Mouse (Mus musculus) frontal cortex, postnatal 14 days (tissue): ENCODE measurements around the gene Ajap1.

Experiments used
- DNase-seq, 2 experiments: peaks; one replicate each; pipeline ENCODE4 v3.0.0; 2022; ENCODE audit warnings: low spot score in 2 of 2

The Ajap1 gene

GRCm38 (mm10) chr4:153482459-153483338, at the start of gene Ajap1:
Gene Ajap1, minus strand, starts transcription at chr4:153482811.
- peak; percentile 57 to 63 for DNase-seq

DNA sequence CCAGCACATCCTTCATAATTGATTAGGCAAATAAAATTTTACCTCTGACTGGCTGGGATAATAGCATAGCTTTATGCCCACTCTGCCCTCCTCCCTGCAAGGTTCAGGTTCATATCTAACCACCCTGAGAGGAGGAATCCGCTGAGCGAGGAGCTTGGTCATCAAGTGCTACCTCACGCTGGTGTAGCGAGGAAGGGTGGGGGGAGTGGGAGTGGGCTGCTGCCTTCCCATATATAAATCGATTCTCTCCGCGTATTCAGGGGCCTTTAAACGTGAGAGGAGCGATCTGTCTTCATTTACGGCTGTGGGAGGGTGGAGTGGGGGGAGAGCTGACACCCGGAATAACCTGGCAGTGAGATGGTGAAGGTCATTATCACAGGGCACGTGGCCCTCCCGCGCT, 47.9 kb upstream of the Ajap1 start:
- DNase-seq = no peak

DNA sequence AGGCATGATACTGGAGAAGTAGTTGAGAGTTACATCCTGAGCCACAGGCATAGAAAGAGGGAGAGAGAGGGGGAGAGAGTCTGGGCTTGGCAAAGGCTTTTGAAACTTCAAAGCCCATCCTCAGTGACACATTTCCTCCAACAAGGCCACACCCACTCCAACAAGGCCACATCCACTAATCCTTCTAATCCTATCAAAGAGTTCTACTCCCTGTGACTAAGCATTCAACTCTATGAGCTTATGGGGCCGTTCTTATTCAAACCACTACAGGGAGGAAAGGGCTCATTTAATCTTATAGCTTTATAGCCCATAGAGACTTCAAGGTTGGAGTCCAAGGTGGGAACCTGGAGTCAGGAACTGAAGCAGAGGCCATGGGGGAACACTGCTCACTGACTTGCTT, 39.0 kb upstream of the Ajap1 start:
- DNase-seq = no peak

DNA sequence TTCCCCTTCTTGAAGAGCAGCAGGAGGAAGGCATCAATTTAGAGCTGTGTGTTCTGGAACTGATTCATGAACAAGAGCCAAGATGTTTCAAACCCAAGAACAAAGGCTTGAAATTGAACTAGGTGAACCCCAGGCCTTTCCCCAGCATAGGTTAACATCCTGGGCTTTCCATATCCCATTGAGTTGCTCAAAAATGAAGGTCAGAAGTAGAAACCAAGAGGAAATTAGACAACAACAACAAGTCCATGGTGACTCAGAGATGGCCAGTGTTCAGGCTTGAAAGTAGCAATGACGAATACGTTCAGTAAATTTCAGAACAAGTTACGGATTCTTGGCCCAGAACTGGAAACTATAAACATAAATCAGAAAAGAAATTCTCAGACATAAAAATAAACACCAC, 37.3 kb upstream of the Ajap1 start:
- no peak for DNase-seq

- DNase-seq = no peak
Observed at GRCm38 (mm10) chr4:153519289-153519688, 36.7 kb upstream of the Ajap1 start.

DNA sequence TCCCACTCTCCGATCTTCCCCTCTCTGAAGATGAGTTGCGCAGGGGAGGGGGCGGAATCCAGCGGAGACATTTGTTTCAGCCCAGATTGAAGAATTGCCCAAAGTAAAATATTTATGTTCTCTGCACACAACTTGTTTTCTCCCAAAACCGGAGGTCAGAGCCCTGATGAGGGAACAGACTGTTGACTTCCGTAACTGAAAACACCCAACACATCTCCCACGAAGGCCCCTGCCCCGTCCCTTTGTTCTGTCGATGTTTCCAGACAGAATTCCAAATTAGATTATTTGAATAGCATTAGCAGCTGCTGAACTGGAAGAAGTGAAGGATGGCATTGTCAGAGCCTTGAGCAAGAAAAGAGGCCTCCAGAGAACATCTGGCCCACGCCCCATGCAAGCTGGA, 33.2 kb upstream of the Ajap1 start:
- no peak for DNase-seq

- no peak for DNase-seq
Observed at GRCm38 (mm10) chr4:153514071-153514470, 31.5 kb upstream of the Ajap1 start.

- DNase-seq = no peak
Observed at GRCm38 (mm10) chr4:153511530-153511929, 28.9 kb upstream of the Ajap1 start.

DNA sequence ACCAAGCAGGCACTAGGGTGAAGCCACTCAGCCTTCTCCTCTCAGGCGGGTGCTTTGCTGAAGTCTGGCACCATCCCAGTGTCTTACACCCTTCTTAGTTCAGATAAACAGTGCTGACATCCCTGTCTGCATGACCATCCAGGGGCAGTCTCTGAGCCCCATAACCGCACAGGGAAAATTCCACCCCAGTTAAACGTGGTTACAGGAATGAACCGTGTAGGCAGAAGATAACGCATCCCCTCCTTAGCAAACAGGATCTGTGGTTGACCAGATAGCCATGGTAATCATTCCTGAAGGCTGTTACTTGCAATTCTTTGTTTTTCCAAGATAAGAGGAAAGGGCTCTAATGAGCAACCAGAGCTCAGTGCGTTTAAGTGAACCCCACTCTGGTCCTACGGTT, 19.3 kb upstream of the Ajap1 start:
- DNase-seq = no peak

GRCm38 (mm10) chr4:153492444-153492843, 9.8 kb upstream of the Ajap1 start:
- no peak for DNase-seq

GRCm38 (mm10) chr4:153489116-153489515, 6.5 kb upstream of the Ajap1 start:
- DNase-seq = no peak

DNA sequence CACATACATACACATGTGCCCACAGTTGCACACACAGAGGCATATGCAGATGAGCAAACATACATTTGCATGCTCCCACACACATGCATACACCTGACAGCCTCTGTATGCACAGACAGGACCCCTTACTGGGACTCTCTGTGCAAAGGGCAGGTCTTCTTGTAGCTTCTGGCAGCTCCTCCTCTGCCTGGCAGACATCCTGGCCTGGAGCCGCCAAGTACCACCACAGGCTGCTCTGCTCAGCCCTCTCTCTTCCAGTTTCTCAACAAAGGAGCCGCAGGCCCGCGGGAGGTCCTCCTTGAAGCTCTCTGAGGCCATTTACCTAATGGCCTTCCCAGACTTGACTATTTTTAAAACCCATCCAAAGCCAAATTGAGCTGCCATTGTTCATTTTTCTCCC, 3.3 kb upstream of the Ajap1 start:
- DNase-seq = no peak

DNA sequence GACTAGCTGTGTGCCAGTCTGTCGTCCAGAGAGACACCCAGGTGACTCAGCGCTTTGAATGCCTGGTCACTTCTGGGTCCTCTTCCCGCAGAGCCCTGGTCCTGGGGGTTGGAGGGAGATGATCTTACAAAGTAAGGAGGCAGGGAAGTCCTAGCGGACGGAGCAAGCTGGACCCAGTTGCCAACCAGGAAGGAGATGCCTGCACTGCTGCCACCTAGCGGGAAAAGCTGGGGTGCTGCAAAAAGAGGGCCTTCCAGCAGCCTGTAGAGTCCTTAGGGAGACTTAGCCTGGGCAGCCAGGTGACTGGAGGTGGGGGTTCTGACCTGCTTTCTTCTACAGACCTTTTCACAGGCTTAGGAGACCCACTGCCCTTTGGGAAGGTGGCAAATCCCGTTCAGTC, 1.8 kb upstream of the Ajap1 start:
- DNase-seq = peak in 1 of 2 experiments; percentile 74

DNA sequence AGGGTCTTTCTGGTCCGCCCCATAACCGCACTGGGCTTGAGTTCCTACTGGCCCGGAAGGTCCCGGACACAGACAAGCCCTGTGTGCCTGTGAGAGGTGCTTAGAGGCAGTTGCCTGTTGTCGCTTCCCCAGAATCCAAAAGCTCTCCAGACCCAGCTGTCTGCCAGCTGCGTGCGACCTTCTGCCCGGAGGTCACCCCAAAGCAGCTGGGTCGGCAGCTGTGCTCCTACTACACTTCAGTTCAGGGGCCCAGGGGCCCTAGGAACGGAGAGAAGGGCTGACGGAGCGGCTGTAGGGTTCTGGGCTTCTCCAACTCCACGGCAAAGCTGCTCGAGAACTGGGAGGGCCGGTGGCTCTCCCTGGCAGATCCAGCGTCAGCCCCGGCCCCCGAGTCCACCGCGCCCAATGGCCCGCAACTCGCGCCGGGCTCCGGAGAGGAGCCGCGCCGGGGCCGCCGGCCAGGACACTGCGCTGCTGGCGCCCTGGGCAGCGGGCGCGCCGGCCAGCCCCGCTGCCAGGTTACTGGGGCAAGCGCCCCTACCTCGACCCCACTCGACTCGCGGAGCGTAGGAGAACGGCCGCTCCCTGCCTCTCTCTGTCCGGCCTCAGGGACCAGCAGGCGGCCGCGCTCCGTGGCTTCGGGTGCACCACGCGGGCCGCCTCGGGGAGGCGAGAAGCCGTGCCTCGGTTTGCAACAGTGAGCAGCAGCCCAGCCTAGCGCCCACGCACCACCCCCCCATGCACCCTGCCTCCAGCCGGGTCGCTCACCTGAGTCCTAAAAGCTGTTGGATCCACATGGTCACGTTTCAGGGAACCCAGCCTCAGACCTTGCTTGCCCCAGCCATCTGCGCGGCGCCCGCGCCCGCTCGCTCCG, 1.0 kb downstream of the Ajap1 start:
- no peak for DNase-seq

DNA sequence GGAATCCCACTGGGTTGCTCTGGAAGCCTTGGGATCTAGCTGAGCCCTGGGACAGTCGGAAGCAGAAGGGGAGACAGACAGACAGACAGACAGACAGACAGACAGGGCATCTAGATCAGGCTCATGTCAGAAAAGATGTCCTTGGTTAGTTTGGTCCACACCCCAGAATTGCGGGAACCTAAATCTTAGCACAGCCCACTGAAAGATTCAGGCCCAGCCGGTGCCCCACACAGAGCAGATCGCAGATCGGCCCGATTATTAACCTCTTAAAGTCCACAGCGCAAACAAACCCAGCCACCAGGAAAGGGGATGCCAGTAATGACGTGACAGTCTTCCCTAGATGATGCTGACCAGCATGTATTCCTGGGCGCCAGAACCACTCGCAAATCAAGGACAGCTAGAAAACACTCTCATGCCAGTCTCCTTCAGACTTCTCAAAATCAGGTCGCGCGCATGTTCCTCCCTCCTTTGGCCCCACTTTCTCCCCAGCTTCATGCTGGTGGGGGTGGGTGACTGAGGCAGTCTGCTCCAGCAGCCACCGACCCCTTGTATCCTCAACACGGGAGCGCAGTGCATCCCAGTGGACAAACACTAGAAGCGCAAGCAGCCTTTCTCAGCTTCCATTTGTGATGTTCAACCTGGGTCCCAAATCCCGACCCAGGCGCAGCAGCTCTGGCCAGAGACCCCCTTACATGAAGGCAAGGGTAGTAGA, 1.9 kb downstream of the Ajap1 start:
- DNase-seq = peak; percentile 58 to 69

DNA sequence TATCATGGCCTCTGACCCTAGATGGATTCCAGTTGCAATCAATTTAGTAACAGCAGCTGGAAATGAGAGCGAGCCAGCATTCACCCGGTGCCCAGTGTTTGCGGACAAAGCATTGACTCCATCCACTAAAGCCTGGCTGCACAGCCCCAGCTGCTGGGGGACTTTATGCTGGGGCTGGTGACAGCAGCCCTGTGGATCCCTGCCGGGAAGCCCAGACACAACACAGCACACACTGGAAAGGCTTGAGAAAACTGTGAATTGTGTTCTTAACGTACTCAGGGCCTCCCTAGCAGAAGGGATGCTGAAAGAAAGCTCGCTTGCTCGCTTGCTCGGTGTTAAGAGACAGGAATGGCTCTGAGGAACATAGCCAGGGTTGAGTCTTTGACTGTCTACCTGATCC, 3.5 kb downstream of the Ajap1 start:
- no peak for DNase-seq

- no peak for DNase-seq
Observed at GRCm38 (mm10) chr4:153473480-153474252, 8.9 kb downstream of the Ajap1 start.

GRCm38 (mm10) chr4:153469712-153470111, 12.9 kb downstream of the Ajap1 start:
- no peak for DNase-seq

DNA sequence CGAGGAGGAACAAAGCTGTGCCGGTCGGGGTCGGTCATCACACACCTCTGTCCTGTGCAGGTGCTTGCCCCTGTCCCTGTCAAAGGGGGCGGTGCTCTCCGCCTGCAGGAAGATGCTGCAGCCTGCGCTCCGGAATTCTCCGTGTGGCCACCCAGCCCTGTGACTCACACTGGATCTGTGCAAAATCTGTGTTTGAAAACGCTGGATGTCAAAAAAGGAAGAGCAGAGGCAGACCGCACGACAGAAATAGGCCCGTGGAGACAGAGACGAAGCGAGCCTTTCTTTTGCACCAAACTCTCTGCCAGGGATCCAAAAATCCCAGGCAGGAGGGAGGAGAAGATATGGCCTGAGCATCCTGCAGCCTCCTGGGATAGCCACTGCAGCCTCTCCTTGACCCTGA, 22.7 kb downstream of the Ajap1 start:
- DNase-seq = peak in 1 of 2 experiments; percentile 48

- DNase-seq = no peak
Observed at GRCm38 (mm10) chr4:153459503-153459902, 23.1 kb downstream of the Ajap1 start.

DNA sequence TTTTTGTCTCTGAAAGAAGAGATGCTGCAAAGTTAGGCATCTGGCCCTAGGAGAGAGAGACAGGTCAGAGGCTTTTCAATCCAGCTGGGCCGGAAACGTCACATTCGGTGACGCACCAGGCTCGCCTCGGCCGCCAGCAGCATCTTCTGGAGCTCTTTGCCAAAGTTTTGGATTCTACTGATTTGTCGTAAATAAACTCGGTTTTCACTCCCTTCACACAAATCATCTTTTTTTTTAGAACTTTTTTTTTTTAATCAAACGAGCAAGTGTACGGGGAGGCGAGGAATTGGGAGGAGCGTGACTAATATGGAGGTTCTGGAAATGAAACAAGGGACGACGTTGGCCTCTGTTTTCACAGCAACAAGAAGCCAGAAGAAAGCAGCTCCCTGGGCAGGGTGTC, 23.8 kb downstream of the Ajap1 start:
- DNase-seq = no peak
